Mouse (Mus musculus): Measurements from ENCODE around the gene Phf12. TPM values are rescaled to one million over a fixed set of nuclear protein-coding genes. Genes with fewer than 3 reads are reported as not detected.
"Not testable (repeated sequence)": the region's sequence is repeated elsewhere in the genome, so short reads cannot be mapped to it uniquely, and the experiment has no call there.

Gene Phf12
- polyA plus RNA-seq, 1 experiment from 2014 or later = 11.8 TPM

- H3K4me1 ChIP-seq (ENCODE audit: control insufficient read depth, insufficient read depth, low read depth, low read length) = peaks cover 27% of the 10 kb centered on the region
- no peaks in the 10 kb centered on the region for H3K27me3 ChIP-seq (replicated peaks; ENCODE audit: control insufficient read depth, insufficient read depth, low read length)
- H3K4me3 ChIP-seq (ENCODE audit: low read length) = peak overlapping the region; percentile 77
- WGBS = 4% methylated on average over 5 of the region's 5 CpGs
- H3K4me2 ChIP-seq (ENCODE audit: low read length) = peak overlapping the region; percentile 79
- peak overlapping the region; percentile 93 for H3K9ac ChIP-seq (ENCODE audit: low read depth, low read length)
- H3K9me3 ChIP-seq (ENCODE audit: control insufficient read depth, low read length) = no peaks in the 10 kb centered on the region
- peaks cover 13% of the 10 kb centered on the region for H3K36me3 ChIP-seq (ENCODE audit: control insufficient read depth, insufficient read depth, low read length)
- H3K27ac ChIP-seq (ENCODE audit: low read depth, low read length) = peak overlapping the region; percentile 95
- no peak for ATAC-seq
Observed at GRCm38 (mm10) chr11:78032809-78033195, 50.2 kb downstream of the Phf12 start.

DNA sequence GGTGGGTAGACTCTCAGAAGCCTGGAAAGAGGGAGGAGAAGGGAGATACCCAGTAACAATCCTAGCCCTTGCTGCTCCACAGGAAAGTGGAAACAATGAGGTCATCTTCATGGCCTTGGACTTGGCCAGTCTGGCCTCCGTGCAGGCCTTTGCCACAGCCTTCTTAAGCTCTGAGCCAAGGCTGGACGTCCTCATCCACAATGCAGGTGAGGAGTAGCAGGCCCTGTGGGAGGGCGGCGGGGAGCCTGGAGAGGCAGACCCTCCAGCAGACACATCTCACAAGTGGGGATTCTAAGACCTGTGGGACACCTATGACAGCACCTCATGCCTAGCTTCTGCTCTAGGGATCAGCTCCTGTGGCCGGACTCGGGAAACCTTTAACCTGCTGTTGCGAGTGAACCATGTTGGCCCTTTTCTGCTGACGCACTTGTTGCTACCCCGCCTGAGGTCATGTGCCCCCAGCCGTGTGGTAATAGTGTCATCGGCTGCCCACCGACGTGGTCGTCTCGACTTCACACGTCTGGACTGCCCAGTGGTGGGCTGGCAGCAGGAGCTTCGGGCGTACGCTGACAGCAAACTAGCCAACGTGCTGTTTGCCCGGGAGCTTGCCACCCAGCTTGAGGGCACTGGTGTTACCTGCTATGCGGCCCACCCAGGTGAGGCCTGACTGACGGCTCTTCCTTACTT lies 51.5 kb downstream of the Phf12 start:
- peaks cover 33% of the 10 kb centered on the region for H3K4me1 ChIP-seq (ENCODE audit: control insufficient read depth, insufficient read depth, low read depth, low read length)

DNA sequence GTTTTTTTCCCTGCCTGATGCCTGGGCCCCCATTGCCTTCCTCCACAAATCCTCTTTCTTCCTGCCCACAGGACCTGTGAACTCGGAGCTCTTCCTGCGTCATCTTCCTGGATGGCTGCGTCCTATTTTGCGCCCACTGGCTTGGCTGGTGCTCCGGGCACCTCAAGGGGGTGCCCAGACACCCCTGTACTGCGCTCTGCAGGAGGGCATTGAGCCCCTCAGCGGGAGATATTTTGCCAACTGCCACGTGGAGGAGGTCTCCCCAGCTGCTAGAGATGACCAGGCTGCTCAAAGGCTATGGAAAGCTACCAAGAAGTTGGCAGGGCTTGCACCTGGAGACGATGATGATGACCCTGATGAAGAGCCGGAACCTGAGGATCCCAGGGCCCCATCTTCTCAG lies 54.2 kb downstream of the Phf12 start:
- H3K4me1 ChIP-seq (ENCODE audit: control insufficient read depth, insufficient read depth, low read depth, low read length) = peaks cover 33% of the 10 kb centered on the region

More for the DNA sequence above, 51.5 kb downstream of the Phf12 start:
- H3K27ac ChIP-seq (ENCODE audit: low read depth, low read length) = no peak overlapping the region
- no peaks in the 10 kb centered on the region for H3K9me3 ChIP-seq (ENCODE audit: control insufficient read depth, low read length)
- peaks cover 9% of the 10 kb centered on the region for H3K36me3 ChIP-seq (ENCODE audit: control insufficient read depth, insufficient read depth, low read length)
- H3K4me2 ChIP-seq (ENCODE audit: low read length) = no peak overlapping the region
- no peak for ATAC-seq
- H3K9ac ChIP-seq (ENCODE audit: low read depth, low read length) = no peak overlapping the region
- no peaks in the 10 kb centered on the region for H3K27me3 ChIP-seq (replicated peaks; ENCODE audit: control insufficient read depth, insufficient read depth, low read length)
- WGBS = 95% methylated on average over 23 of the region's 23 CpGs
- H3K4me3 ChIP-seq (ENCODE audit: low read length) = no peak overlapping the region

DNA sequence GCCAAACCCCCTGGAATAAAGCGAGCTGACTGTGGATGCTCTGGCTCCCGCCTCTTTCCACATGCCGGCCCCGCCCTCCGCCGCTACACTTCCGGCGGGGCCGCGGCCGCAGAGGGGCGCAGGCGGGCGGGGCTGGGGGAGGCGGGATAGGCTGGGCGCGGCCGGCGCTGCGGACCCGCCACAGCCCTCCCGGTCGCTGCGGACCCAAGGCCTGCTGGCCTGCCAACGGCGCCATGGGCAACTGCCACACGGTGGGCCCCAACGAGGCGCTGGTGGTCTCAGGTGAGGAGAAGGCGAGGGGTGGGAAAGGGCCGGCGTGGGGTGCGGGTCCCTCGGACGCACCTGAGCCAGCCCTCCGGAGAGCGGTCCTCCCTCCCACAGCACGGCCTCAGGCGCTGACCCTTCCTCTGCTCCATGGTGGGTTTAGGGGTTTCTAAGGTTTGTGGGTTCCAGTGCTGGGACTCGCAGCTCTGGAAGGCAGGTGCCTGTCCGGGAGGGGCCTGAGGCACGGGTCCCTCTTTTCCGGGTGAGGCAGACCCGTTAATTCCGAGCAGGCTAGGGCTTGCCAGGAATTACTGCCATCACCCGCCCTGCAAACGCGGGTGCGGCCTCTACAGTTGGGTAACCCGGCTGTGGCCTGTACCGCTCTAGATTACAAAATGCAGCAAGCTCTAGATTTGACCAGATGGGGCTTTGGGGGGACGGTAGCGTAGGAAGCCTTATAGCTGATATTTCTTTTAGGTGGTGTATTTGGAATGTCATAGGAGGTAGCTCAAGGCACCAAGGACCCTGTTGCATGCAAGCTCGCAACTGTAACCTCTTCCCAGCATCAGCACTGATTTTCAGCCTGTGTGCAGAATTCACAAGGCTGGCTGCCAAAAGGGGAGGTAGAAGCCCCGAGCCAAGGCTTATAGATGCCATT lies 55.5 kb downstream of the Phf12 start, which contains the start of gene Flot2:
TSS of gene Flot2 (plus strand) at position 101 of the 922 bp plus-strand sequence.
- 1% methylated on average over 43 of the region's 55 CpGs for WGBS
- peak within 1 kb of the TSS; percentile 81 for H3K4me2 ChIP-seq (ENCODE audit: low read length)
- peak within 1 kb of the TSS; percentile 94 for H3K27ac ChIP-seq (ENCODE audit: low read depth, low read length)
- peak within 1 kb of the TSS; percentile 94 for H3K9ac ChIP-seq (ENCODE audit: low read depth, low read length)
- peaks cover 29% of the 10 kb centered on the region for H3K4me1 ChIP-seq (ENCODE audit: control insufficient read depth, insufficient read depth, low read depth, low read length)
- peak within 1 kb of the TSS; percentile 89 for H3K4me3 ChIP-seq (ENCODE audit: low read length)
- ATAC-seq = peak; percentile 85
- H3K36me3 ChIP-seq (ENCODE audit: control insufficient read depth, insufficient read depth, low read length) = peaks cover 9% of the 10 kb centered on the region; the same call in 1 of the 2 replicates
- H3K9me3 ChIP-seq (ENCODE audit: control insufficient read depth, low read length) = no peaks in the 10 kb centered on the region
- H3K27me3 ChIP-seq (replicated peaks; ENCODE audit: control insufficient read depth, insufficient read depth, low read length) = no peaks in the 10 kb centered on the region

More for the DNA sequence above, 54.2 kb downstream of the Phf12 start:
- H3K36me3 ChIP-seq (ENCODE audit: control insufficient read depth, insufficient read depth, low read length) = peaks cover 7% of the 10 kb centered on the region; the same call in 1 of the 2 replicates
- WGBS = 79% methylated on average over 10 of the region's 10 CpGs
- H3K27me3 ChIP-seq (replicated peaks; ENCODE audit: control insufficient read depth, insufficient read depth, low read length) = no peaks in the 10 kb centered on the region
- no peak overlapping the region for H3K9ac ChIP-seq (ENCODE audit: low read depth, low read length)
- ATAC-seq = no peak
- no peak overlapping the region for H3K4me3 ChIP-seq (ENCODE audit: low read length)
- no peaks in the 10 kb centered on the region for H3K9me3 ChIP-seq (ENCODE audit: control insufficient read depth, low read length)
- H3K27ac ChIP-seq (ENCODE audit: low read depth, low read length) = no peak overlapping the region
- no peak overlapping the region for H3K4me2 ChIP-seq (ENCODE audit: low read length)

GRCm38 (mm10) chr11:78040878-78041277 lies 58.3 kb downstream of the Phf12 start:
- Histone ChIP-seq H3K9me3 (ENCODE audit: control insufficient read depth, low read length) (no peaks in the 10 kb centered on the region), H3K9ac (ENCODE audit: low read depth, low read length) (no peak overlapping the region), H3K27me3 (replicated peaks; ENCODE audit: control insufficient read depth, insufficient read depth, low read length) (no peaks in the 10 kb centered on the region), H3K27ac (ENCODE audit: low read depth, low read length) (no peak overlapping the region), H3K4me1 (ENCODE audit: control insufficient read depth, insufficient read depth, low read depth, low read length) (peaks cover 17% of the 10 kb centered on the region), H3K4me2 (ENCODE audit: low read length) (no peak overlapping the region), H3K4me3 (ENCODE audit: low read length) (no peak overlapping the region), H3K36me3 (ENCODE audit: control insufficient read depth, insufficient read depth, low read length) (0 out of 2 replicates have a peak, but pooled peaks cover 2% of the 10 kb centered on the region)
- no peak for ATAC-seq
- WGBS = 72% methylated on average over 2 of the region's 2 CpGs

DNA sequence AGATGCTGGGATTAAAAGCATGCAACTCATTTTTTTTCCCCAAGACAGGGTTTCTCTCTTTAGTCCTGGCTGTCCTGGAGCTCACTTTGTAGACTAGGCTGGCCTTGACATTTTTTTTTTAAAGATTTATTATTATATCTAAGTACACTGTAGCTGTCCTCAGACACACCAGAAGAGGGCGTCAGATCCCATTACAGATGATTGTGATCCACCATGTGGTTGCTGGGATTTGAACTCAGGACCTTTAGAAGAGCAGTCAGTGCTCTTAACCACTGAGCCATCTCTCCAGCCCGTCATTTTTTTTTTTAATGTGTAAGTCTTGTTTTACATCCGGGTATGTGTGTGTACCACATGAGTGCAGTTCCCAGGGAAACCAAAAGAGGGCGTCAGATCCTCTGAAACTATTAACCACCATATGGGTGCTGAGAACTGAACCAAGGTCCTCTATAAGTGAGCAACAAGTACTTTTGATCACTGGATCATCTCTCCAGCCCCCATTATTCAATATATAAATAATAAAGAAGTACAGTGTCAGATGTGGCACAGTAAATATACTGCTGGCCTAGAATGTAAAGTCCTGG lies 59.8 kb downstream of the Phf12 start:
- H3K27me3 ChIP-seq (replicated peaks; ENCODE audit: control insufficient read depth, insufficient read depth, low read length); H3K9ac ChIP-seq (ENCODE audit: low read depth, low read length); H3K9me3 ChIP-seq (ENCODE audit: control insufficient read depth, low read length); H3K4me3 ChIP-seq (ENCODE audit: low read length); H3K27ac ChIP-seq (ENCODE audit: low read depth, low read length); H3K36me3 ChIP-seq (ENCODE audit: control insufficient read depth, insufficient read depth, low read length); H3K4me2 ChIP-seq (ENCODE audit: low read length); ATAC-seq: not testable (repeated sequence)
- 94% methylated on average over 4 of the region's 4 CpGs for WGBS
- H3K4me1 ChIP-seq (ENCODE audit: control insufficient read depth, insufficient read depth, low read depth, low read length) = peaks cover 15% of the 10 kb centered on the region

DNA sequence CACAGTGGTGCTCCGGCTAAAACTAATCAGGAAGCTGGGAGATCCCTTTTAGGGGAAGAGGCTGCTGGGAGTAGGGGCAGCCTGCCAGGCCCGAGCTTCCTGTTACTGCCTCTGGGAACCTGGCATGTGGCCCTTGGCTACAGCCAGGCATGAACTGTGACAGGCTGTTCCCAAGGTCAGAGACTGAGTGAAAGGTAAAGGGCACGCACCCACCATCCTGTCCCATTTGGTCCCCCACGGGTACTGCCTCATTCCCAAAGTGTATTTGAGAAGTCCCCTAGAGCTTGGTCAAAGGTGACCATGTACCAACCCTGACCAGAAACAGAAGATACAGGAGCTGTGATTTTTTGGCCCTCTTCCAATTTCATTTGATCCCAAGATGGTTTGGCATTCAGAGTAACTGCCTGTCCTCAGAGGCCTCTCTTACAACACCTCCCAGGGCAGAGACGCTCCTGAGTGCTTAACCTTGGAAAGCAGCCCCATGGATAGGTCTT lies 62.3 kb downstream of the Phf12 start:
- no peaks in the 10 kb centered on the region for H3K27me3 ChIP-seq (replicated peaks; ENCODE audit: control insufficient read depth, insufficient read depth, low read length)
- H3K9ac ChIP-seq (ENCODE audit: low read depth, low read length) = no peak overlapping the region
- no peaks in the 10 kb centered on the region for H3K9me3 ChIP-seq (ENCODE audit: control insufficient read depth, low read length)
- no peak overlapping the region for H3K4me3 ChIP-seq (ENCODE audit: low read length)
- ATAC-seq = peak; percentile 73
- H3K27ac ChIP-seq (ENCODE audit: low read depth, low read length) = peak overlapping the region; percentile 12; the same call in 1 of the 2 replicates
- H3K4me2 ChIP-seq (ENCODE audit: low read length) = no peak overlapping the region
- H3K36me3 ChIP-seq (ENCODE audit: control insufficient read depth, insufficient read depth, low read length) = 0 out of 2 replicates have a peak, but pooled peaks cover 2% of the 10 kb centered on the region
- no peaks in the 10 kb centered on the region; the same call in 1 of the 2 replicates for H3K4me1 ChIP-seq (ENCODE audit: control insufficient read depth, insufficient read depth, low read depth, low read length)
- WGBS = 61% methylated on average over 5 of the region's 5 CpGs

DNA sequence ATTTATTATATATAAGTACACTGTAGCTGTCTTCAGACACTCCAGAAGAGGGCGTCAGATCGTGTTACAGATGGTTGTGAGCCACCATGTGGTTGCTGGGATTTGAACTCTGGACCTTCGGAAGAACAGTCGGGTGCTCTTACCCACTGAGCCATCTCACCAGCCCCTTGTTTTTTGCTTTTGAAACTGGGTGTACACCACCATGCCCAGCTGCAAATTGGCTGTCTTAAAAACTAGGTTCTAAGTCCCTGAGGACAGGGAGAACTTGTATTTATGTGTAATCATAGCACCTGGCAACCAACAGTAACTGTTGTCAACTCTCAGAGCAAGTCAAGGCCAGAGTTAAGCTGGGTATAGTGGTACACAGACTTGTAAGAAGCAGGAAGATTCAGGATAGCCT lies 66.1 kb downstream of the Phf12 start:
- H3K27ac ChIP-seq (ENCODE audit: low read depth, low read length); H3K27me3 ChIP-seq (replicated peaks; ENCODE audit: control insufficient read depth, insufficient read depth, low read length); H3K4me3 ChIP-seq (ENCODE audit: low read length); ATAC-seq; H3K9ac ChIP-seq (ENCODE audit: low read depth, low read length); H3K9me3 ChIP-seq (ENCODE audit: control insufficient read depth, low read length); H3K4me1 ChIP-seq (ENCODE audit: control insufficient read depth, insufficient read depth, low read depth, low read length); H3K4me2 ChIP-seq (ENCODE audit: low read length); H3K36me3 ChIP-seq (ENCODE audit: control insufficient read depth, insufficient read depth, low read length): not testable (repeated sequence)
- 100% methylated on average over 2 of the region's 4 CpGs for WGBS

All from hindbrain, embryonic 16.5 days (tissue).